Mouse (Mus musculus): Measurements from ENCODE around the gene Cox16. TPM values are rescaled to one million over a fixed set of nuclear protein-coding genes. Genes with fewer than 3 reads are reported as not detected.
"Not testable (repeated sequence)": the region's sequence is repeated elsewhere in the genome, so short reads cannot be mapped to it uniquely, and the experiment has no call there.

The Cox16 gene
- polyA plus RNA-seq (2012; rRNA removed): 54.1 and 71.7 TPM in 2 replicates

DNA sequence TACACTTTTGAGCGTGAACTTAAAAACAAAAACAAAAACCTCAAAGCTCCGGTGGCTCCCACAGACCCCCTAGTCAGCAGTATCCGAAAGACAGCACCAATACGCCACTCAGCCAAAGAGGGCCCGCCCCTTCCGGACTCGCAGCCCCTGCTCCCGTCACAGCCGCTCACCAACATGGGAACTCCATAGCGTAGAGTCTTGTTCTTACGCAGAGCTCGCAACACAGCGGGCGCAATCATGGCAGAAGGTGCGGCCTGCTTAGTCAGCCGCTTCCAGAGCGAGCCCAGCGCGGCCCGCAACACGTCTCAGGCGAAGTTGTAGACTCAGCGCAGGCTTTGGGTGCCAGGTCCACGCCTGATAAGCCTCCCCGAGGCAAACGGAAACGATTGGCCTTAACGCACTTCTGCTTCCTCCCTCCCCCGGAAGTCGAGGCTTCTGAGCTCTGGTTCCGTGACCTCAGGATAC lies at the start of gene Cox16:
Gene Cox16, minus strand, starts transcription at position 401 of the 465 bp plus-strand sequence.
- TF ChIP-seq CTCF (IDR thresholded peaks at IDR 0.05; ENCODE audit: extremely low read depth, insufficient read depth, low read length) (no peak), POLR2A (IDR thresholded peaks at IDR 0.05; ENCODE audit: extremely low read depth, insufficient read depth, low read length) (peak; percentile 74)
- Histone ChIP-seq H3K27ac (ENCODE audit: insufficient read depth, low read length) (peak within 1 kb of the TSS; percentile 36), H3K4me3 (ENCODE audit: insufficient read depth, low read length) (peak within 1 kb of the TSS; percentile 53), H3K4me1 (ENCODE audit: control insufficient read depth, insufficient read depth, low read length) (no peaks in the 10 kb centered on the region)

DNA sequence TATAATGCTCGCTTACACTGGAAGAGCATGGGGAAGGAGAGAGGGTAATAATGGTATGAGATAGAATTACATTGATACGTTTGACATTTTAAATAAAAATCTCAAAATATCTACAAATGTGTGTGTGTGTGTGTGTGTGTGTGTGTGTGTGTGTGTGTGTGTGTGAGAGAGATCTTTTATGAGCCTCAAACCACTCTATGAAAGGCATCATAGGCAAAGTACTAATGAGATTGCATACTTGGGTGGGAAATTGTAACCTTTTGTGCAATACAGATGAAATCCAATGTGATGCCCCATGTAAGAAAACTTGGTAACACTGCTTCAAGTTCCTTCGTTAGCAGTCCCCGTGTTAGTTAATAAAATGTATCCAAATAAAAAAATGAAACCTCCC lies 48.1 kb upstream of the Cox16 start:
- Histone ChIP-seq H3K4me1 (ENCODE audit: control insufficient read depth, insufficient read depth, low read length) (peaks cover 2% of the 10 kb centered on the region; the same call in 1 of the 2 replicates), H3K27ac (ENCODE audit: insufficient read depth, low read length) (no peak overlapping the region), H3K4me3 (ENCODE audit: insufficient read depth, low read length) (peak overlapping the region; percentile 91)
- no peak for TF ChIP-seq POLR2A (IDR thresholded peaks at IDR 0.05; ENCODE audit: extremely low read depth, insufficient read depth, low read length)
- TF ChIP-seq CTCF (IDR thresholded peaks at IDR 0.05; ENCODE audit: extremely low read depth, insufficient read depth, low read length): no peak

- TF ChIP-seq POLR2A (IDR thresholded peaks at IDR 0.05; ENCODE audit: extremely low read depth, insufficient read depth, low read length) (peak; percentile 86), CTCF (IDR thresholded peaks at IDR 0.05; ENCODE audit: extremely low read depth, insufficient read depth, low read length) (no peak)
- Histone ChIP-seq H3K27ac (ENCODE audit: insufficient read depth, low read length) (no peak within 1 kb of the TSS), H3K4me3 (ENCODE audit: insufficient read depth, low read length) (peak within 1 kb of the TSS; percentile 91), H3K4me1 (ENCODE audit: control insufficient read depth, insufficient read depth, low read length) (peaks cover 2% of the 10 kb centered on the region; the same call in 1 of the 2 replicates)
Observed at GRCm38 (mm10) chr12:81532316-81533028, 47.5 kb upstream of the Cox16 start, which contains the start of the genes Gm20498 and Synj2bp. Gm20498 (minus strand) TSS chr12:81532905. Synj2bp (minus strand) TSS chr12:81532911.

- not testable (repeated sequence) for H3K4me1 ChIP-seq (ENCODE audit: control insufficient read depth, insufficient read depth, low read length); H3K4me3 ChIP-seq (ENCODE audit: insufficient read depth, low read length); H3K27ac ChIP-seq (ENCODE audit: insufficient read depth, low read length)
Observed at GRCm38 (mm10) chr12:81530587-81530986, 45.7 kb upstream of the Cox16 start.

- H3K4me1 ChIP-seq (ENCODE audit: control insufficient read depth, insufficient read depth, low read length); H3K4me3 ChIP-seq (ENCODE audit: insufficient read depth, low read length); H3K27ac ChIP-seq (ENCODE audit: insufficient read depth, low read length): not testable (repeated sequence)
Observed at GRCm38 (mm10) chr12:81496906-81497305, 12.0 kb upstream of the Cox16 start.

GRCm38 (mm10) chr12:81490491-81490890 lies 5.6 kb upstream of the Cox16 start:
- Histone ChIP-seq H3K4me1 (ENCODE audit: control insufficient read depth, insufficient read depth, low read length) (no peaks in the 10 kb centered on the region), H3K4me3 (ENCODE audit: insufficient read depth, low read length) (no peak overlapping the region), H3K27ac (ENCODE audit: insufficient read depth, low read length) (no peak overlapping the region)
- TF ChIP-seq POLR2A (IDR thresholded peaks at IDR 0.05; ENCODE audit: extremely low read depth, insufficient read depth, low read length) (no peak), CTCF (IDR thresholded peaks at IDR 0.05; ENCODE audit: extremely low read depth, insufficient read depth, low read length) (no peak)

DNA sequence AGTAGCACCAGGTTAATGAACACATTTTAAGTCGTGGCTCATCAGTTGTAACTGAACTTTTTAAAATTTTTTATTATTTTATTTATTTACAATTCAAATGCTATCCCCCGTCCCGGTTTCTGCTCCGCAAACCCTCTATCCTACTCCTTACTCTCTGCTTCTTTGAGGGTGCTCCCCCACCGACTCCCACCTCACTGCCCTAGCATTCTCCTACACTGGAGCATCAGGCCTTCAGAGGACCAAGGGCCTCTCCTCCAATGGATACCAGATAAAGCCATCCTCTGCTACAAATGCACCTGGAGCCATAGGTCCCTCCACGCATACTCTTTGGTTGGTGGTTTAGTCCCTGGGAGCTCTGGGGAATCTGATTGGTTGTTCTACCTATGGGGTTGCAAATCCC lies 384 bp upstream of the Cox16 start:
- TF ChIP-seq POLR2A (IDR thresholded peaks at IDR 0.05; ENCODE audit: extremely low read depth, insufficient read depth, low read length) (no peak), CTCF (IDR thresholded peaks at IDR 0.05; ENCODE audit: extremely low read depth, insufficient read depth, low read length) (no peak)
- H3K4me1 ChIP-seq (ENCODE audit: control insufficient read depth, insufficient read depth, low read length): no peaks in the 10 kb centered on the region
- no peak overlapping the region for H3K27ac ChIP-seq (ENCODE audit: insufficient read depth, low read length)
- peak overlapping the region; percentile 53 for H3K4me3 ChIP-seq (ENCODE audit: insufficient read depth, low read length)

DNA sequence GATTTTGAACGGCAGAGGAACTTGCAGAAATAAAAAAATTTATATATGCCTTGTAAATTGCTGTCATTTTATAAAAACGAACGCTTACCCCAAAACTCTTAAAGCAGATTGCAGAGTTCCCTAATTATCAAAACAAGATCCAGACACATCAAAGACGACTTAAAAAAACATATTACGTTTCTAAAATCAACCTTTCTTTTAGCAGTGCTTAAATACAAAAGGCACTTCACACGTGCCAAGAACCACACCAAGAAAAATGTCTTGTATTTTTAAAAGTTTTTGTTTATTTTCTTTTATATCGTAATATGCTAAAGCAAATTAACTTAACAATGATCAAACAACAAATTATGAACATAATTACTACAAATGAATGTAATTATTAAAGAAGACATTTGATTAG lies 715 bp downstream of the Cox16 start:
- Histone ChIP-seq H3K27ac (ENCODE audit: insufficient read depth, low read length) (no peak overlapping the region), H3K4me1 (ENCODE audit: control insufficient read depth, insufficient read depth, low read length) (no peaks in the 10 kb centered on the region), H3K4me3 (ENCODE audit: insufficient read depth, low read length) (peak overlapping the region; percentile 53)
- TF ChIP-seq CTCF (IDR thresholded peaks at IDR 0.05; ENCODE audit: extremely low read depth, insufficient read depth, low read length) (no peak), POLR2A (IDR thresholded peaks at IDR 0.05; ENCODE audit: extremely low read depth, insufficient read depth, low read length) (no peak)

DNA sequence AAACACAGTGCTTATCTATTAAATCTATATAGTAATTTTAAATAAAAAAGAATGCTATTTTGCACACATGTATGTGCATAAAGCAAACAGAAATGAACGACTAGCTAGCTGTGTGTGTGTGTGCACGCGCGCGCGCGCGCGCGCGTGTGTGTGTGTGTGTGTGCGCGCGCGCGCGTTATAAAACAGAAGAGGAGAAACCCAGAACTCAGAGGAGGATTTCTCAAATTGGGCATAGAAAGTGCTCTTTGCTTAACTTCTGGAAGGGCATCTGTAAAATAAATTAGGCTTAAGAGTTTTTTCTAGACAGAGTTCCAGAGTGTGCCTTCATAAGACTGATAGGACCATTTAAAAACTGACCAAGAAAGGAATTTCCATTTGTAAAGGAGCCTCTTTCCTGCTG lies 1.3 kb downstream of the Cox16 start:
- Histone ChIP-seq H3K27ac (ENCODE audit: insufficient read depth, low read length) (no peak overlapping the region), H3K4me1 (ENCODE audit: control insufficient read depth, insufficient read depth, low read length) (no peaks in the 10 kb centered on the region), H3K4me3 (ENCODE audit: insufficient read depth, low read length) (peak overlapping the region; percentile 53; the same call in 1 of the 2 replicates)
- TF ChIP-seq POLR2A (IDR thresholded peaks at IDR 0.05; ENCODE audit: extremely low read depth, insufficient read depth, low read length) (no peak), CTCF (IDR thresholded peaks at IDR 0.05; ENCODE audit: extremely low read depth, insufficient read depth, low read length) (no peak)

DNA sequence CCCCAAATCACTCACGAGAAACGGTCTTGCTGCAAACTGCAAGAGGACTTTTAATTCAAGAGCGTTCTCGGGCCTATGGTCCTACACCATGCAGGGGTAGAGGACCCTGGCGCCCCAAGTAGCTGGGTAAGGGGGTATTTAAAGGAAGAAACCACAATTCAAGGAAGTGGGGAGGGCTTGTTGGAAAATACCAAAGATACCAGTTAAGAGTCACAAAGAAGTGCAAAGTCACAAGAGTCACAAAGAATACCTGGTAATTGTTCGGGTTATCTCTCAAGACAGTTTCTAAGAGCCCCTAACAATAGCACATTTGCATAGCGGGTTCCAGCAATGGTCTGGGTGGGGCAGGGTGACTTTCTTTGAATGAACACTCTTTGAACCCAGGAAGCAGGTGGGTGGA lies 25.9 kb downstream of the Cox16 start:
- H3K4me3 ChIP-seq (ENCODE audit: insufficient read depth, low read length); H3K4me1 ChIP-seq (ENCODE audit: control insufficient read depth, insufficient read depth, low read length): not testable (repeated sequence)

GRCm38 (mm10) chr12:81438985-81439384 lies 45.9 kb downstream of the Cox16 start:
- H3K4me1 ChIP-seq (ENCODE audit: control insufficient read depth, insufficient read depth, low read length); H3K27ac ChIP-seq (ENCODE audit: insufficient read depth, low read length); H3K4me3 ChIP-seq (ENCODE audit: insufficient read depth, low read length): not testable (repeated sequence)

More for the DNA sequence above, 25.9 kb downstream of the Cox16 start:
- not testable (repeated sequence) for H3K27ac ChIP-seq (ENCODE audit: insufficient read depth, low read length)

- not testable (repeated sequence) for H3K4me1 ChIP-seq (ENCODE audit: control insufficient read depth, insufficient read depth, low read length); H3K27ac ChIP-seq (ENCODE audit: insufficient read depth, low read length); H3K4me3 ChIP-seq (ENCODE audit: insufficient read depth, low read length)
Observed at GRCm38 (mm10) chr12:81434778-81435177, 50.1 kb downstream of the Cox16 start.
